Mouse (Mus musculus): ENCODE results near the gene Mvb12a.

DNA sequence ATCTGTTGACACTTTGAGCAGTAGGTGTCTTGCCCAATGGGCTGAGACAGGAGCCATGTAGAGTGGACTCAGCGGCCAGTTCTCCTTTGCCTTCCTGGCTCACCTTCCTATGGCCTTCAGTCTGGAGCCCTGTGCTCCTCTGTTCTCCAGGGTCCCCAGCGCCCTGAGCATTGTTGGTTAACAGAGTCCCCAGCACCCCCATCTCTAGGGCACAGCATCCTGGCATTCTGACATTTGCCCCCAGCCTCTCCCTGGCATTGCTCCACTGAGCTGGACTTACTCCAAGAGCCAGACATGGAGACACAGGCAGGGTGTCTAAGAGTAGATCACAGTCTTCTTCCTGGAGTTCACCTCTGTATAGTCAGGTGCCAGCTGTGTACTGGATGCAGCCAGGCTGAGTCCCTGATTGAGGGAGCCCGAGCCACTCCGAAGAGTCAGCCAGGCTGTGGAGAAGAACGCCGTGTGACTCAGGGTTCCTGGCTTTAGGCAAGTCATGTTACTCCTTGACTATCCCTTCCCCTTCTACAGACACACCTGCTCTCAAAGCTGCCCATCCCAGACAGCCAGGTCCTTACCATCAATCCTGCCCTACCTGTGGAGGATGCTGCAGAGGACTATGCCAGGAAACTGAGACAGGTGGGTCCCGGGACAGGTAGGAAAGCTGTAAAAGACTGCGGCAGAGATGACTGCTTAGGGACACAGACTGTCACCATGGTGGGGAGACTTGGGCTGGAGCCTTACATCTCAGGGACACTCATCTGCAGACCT is 51.0 kb downstream of the Mvb12a start:
- TF ChIP-seq POLR2A (IDR thresholded peaks at IDR 0.05; ENCODE audit: extremely low read depth, insufficient read depth, low read length) (no peak), CTCF (IDR thresholded peaks at IDR 0.05; ENCODE audit: extremely low read depth, insufficient read depth, low read length) (no peak)
